In the genomic region with DNA sequence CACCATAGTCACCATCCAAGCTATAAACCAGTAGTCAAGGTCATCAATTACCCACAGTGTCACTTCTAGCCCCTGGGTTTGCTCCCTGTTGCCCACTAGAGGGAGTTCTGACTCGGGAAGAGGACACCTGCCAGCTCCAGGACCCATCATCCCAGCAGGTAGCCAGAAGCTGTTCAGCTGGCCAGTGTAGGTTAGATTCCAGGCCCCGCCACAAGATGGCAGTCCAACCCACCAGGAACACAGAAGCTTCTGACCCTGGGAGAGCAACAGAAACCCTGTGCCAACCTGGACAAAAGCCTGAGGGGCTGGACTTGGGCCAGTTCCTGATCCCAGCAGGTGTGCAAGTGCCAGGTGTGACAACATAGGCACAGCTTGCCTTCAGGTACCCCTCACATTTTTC, we compare ENCODE assay signal across 9 mouse cellular contexts. TPM values are rescaled to one million over a fixed set of nuclear protein-coding genes. Genes with fewer than 3 reads are reported as not detected.
DNase-seq lines count a peak whose midpoint lies in the region; ATAC-seq and TF ChIP-seq lines count a peak whose summit lies in the region.
"Had no signal": no experiment of that assay in that cellular context is flagged by ENCODE, and none has a peak within 500 bp of the region (broad histone marks: within the 10 kb centered on the region; RNA-seq: fewer than 3 reads in every experiment).

No protein-coding gene starts in this region.

- no peak overlapping the region for H3K9ac ChIP-seq in embryonic facial prominence, embryonic 14.5 days (ENCODE audit: low read depth, low read length)

- no peak overlapping the region for H3K4me2 ChIP-seq in embryonic facial prominence, embryonic 14.5 days (ENCODE audit: low read depth, low read length)

- DNase-seq in adrenal gland, postnatal 25 days: peak; percentile 79
- peak; percentile 70 for DNase-seq in embryonic facial prominence, embryonic 14.5 days (ENCODE audit: low spot score)
- peak; percentile 78 to 87 for DNase-seq in heart, postnatal 10 days
- DNase-seq in layer of hippocampus, adult 18-20 months (ENCODE audit: low spot score in 2 of 2): peak; percentile 64 to 83
- peak; percentile 78 for DNase-seq in lung, postnatal 14 days
- DNase-seq in right cerebral cortex, adult 2 months (ENCODE audit: low spot score in 2 of 2): peak; percentile 90 to 92
- peak; percentile 67 for DNase-seq in urinary bladder, postnatal 25 days (ENCODE audit: low spot score)

- no peak overlapping the region for H3K27ac ChIP-seq in embryonic facial prominence, embryonic 14.5 days (replicated peaks; ENCODE audit: low read depth, low read length)

- intact Hi-C loops in heart, postnatal 10 days (cut with DNase I): loop anchor here (1.0 to 2.0 kb wide), 3 partner anchors 142 to 214 kb away; no protein-coding TSS in a partner anchor

- no peaks in the 10 kb centered on the region for H3K36me3 ChIP-seq in E14TG2a.4 (ENCODE audit: insufficient read depth, low read length)
- no peaks in the 10 kb centered on the region for H3K36me3 ChIP-seq in embryonic facial prominence, embryonic 14.5 days (ENCODE audit: control insufficient read depth, insufficient read depth, low read length)

- TF ChIP-seq CTCF in E14TG2a.4 (conservative IDR thresholded peaks at IDR 0.05; ENCODE audit: low read length): peak; percentile 94

- H3K9me3 ChIP-seq in E14TG2a.4 (ENCODE audit: low read length): no peaks in the 10 kb centered on the region
- no peaks in the 10 kb centered on the region for H3K9me3 ChIP-seq in embryonic facial prominence, embryonic 14.5 days (ENCODE audit: control insufficient read depth, low read length)

- H3K4me1 ChIP-seq in E14TG2a.4 (replicated peaks; ENCODE audit: low read depth, low read length): peaks cover 16% of the 10 kb centered on the region
- H3K4me1 ChIP-seq in embryonic facial prominence, embryonic 14.5 days (ENCODE audit: control insufficient read depth, insufficient read depth, low read length): peaks cover 5% of the 10 kb centered on the region; the same call in 1 of the 2 replicates

- 0% methylated on average over 2 of the region's 2 CpGs for WGBS in embryonic facial prominence, embryonic 14.5 days

- peaks cover 48% of the 10 kb centered on the region for H3K27me3 ChIP-seq in E14TG2a.4 (ENCODE audit: insufficient read depth, low read length)
- peaks cover 43% of the 10 kb centered on the region for H3K27me3 ChIP-seq in embryonic facial prominence, embryonic 14.5 days (replicated peaks; ENCODE audit: control insufficient read depth, insufficient read depth, low read length)

- H3K4me3 ChIP-seq in E14TG2a.4 (replicated peaks; ENCODE audit: low read length): no peak overlapping the region
- H3K4me3 ChIP-seq in embryonic facial prominence, embryonic 14.5 days (ENCODE audit: low read depth, low read length): no peak overlapping the region

- ATAC-seq in embryonic facial prominence, embryonic 14.5 days (ENCODE audit: low read depth): peak; percentile 38

RNA-seq across cellular contexts. Expression of a gene that starts 3.2 kb away (rescaled TPM):
- 0.33 TPM in 2 replicates for total RNA-seq in adrenal gland, postnatal 25 days (2021)
- 0.69 and 1.1 TPM in 2 replicates for polyA plus RNA-seq in embryonic facial prominence, embryonic 14.5 days (2014; fragmentation: Nextera tagmentation; extraction: Ambion mirVana)
- total RNA-seq in heart, postnatal 10 days (2021): under 1 TPM; 0.02 to 0.17 TPM
- total RNA-seq in layer of hippocampus, adult 18-20 months (2021): 100 to 1,000 TPM; 117 to 118 TPM

RNA-seq across cellular contexts. Expression of a gene that starts 16.8 kb away (rescaled TPM):
- total RNA-seq in adrenal gland, postnatal 25 days (2021): not detected in 2 replicates
- polyA plus RNA-seq in embryonic facial prominence, embryonic 14.5 days (2014; fragmentation: Nextera tagmentation; extraction: Ambion mirVana): 46.5 and 50.7 TPM in 2 replicates
- total RNA-seq in heart, postnatal 10 days (2021): not detected
- under 1 TPM in 1 of 2 experiments, not detected in 1; 0.18 TPM for total RNA-seq in layer of hippocampus, adult 18-20 months (2021)
- total RNA-seq: hematopoietic stem cell, adult 5-6 weeks had no signal

Comparison
In these comparisons a context has a peak if more than half of its experiments do, and no peak if none do; other contexts are left out.
1. RNA of a gene that starts 3.2 kb away (total RNA-seq): 117 to 118 TPM in layer of hippocampus, adult 18-20 months; 0.33 TPM in adrenal gland, postnatal 25 days and 0.02 to 0.17 TPM in heart, postnatal 10 days; every median in the first group is over 10 times any median in the second.
2. Peak in every context shown above with its lines, with median percentiles within 50 percentile points of each other: DNase-seq.